Mouse (Mus musculus) ES-Bruce4 (cell line): Measurements from ENCODE around the gene Insl3. TPM values are rescaled to one million over a fixed set of nuclear protein-coding genes. Genes with fewer than 3 reads are reported as not detected.
A peak's percentile ranks its signal among the peaks of the same experiment; 100 is the strongest.

Experiments
- H3K27ac ChIP-seq: 2 replicates; pipeline ENCODE4 v1.5.1; 2012; ENCODE audit warnings: low read length, inconsistent platforms; ENCODE audit not compliant: insufficient read depth
- H3K27me3 ChIP-seq: 2 replicates; pipeline ENCODE4 v1.6.1; 2012; ENCODE audit warnings: mild to moderate bottlenecking, low read length, inconsistent platforms; ENCODE audit not compliant: control insufficient read depth, poor library complexity, insufficient read depth, severe bottlenecking
- H3K36me3 ChIP-seq: 2 replicates; pipeline ENCODE4 v1.6.1; 2012; ENCODE audit warnings: inconsistent platforms, mild to moderate bottlenecking, low read length, moderate library complexity; ENCODE audit not compliant: control insufficient read depth, poor library complexity, insufficient read depth, severe bottlenecking
- H3K4me1 ChIP-seq: one replicate; pipeline ENCODE4 v1.8.1; 2011; ENCODE audit warnings: low read length; ENCODE audit not compliant: control insufficient read depth, insufficient read depth
- H3K4me3 ChIP-seq: 2 replicates; pipeline ENCODE4 v1.5.1; 2011; ENCODE audit warnings: low read depth, mild to moderate bottlenecking, low read length
- H3K9ac ChIP-seq: 2 replicates; pipeline ENCODE4 v1.6.1; 2012; ENCODE audit warnings: low read depth, mild to moderate bottlenecking, inconsistent platforms; ENCODE audit not compliant: poor library complexity, severe bottlenecking
- H3K9me3 ChIP-seq: replicated peaks from 2 replicates; pipeline ENCODE4 v1.6.1; 2012; ENCODE audit warnings: mild to moderate bottlenecking, low read length, inconsistent platforms; ENCODE audit not compliant: control insufficient read depth, poor library complexity, insufficient read depth, severe bottlenecking
- CTCF ChIP-seq: IDR thresholded peaks from one replicate; pipeline ENCODE4 v1.8.1; 2011; ENCODE audit warnings: low read depth, low read length
- EP300 ChIP-seq: IDR thresholded peaks from 2 replicates; pipeline ENCODE4 v1.6.1; 2011; ENCODE audit warnings: low read depth, low read length; ENCODE audit not compliant: insufficient read depth
- POLR2A ChIP-seq: IDR thresholded peaks from one replicate; pipeline ENCODE4 v1.8.1; 2011; ENCODE audit warnings: low read length; ENCODE audit not compliant: insufficient read depth
- polyA plus RNA-seq: library from polyadenylated mRNA; stranded (reverse); fragments of >200 nt; gene quantifications from 2 replicates; pipeline ENCODE4 v1.2.4, GENCODE M21; 2011; ENCODE audit warnings: low read depth; ENCODE audit not compliant: missing spikeins, insufficient read depth, insufficient read length

Gene Insl3
- polyA plus RNA-seq, 1 experiment: 1.3 TPM

GRCm38 (mm10) chr8:71668220-71668975 is 20.6 kb upstream of the Insl3 start:
- no peaks in the 10 kb centered on the region for H3K9me3 ChIP-seq
- peak overlapping the region; percentile 20; the same call in 1 of the 2 replicates for H3K9ac ChIP-seq
- peak overlapping the region; percentile 26; the same call in 1 of the 2 replicates for H3K4me3 ChIP-seq
- peaks cover 15% of the 10 kb centered on the region for H3K4me1 ChIP-seq
- TF ChIP-seq EP300 (no peak), POLR2A (no peak), CTCF (no peak)
- H3K27me3 ChIP-seq: no peaks in the 10 kb centered on the region
- H3K36me3 ChIP-seq: no peaks in the 10 kb centered on the region
- no peak overlapping the region for H3K27ac ChIP-seq

GRCm38 (mm10) chr8:71670198-71670597 is 18.8 kb upstream of the Insl3 start:
- Histone ChIP-seq H3K27ac (0 out of 2 replicates have a peak overlapping the region, but pooled peaks have one; percentile 33), H3K4me1 (peaks cover 14% of the 10 kb centered on the region), H3K9me3 (no peaks in the 10 kb centered on the region), H3K27me3 (no peaks in the 10 kb centered on the region), H3K36me3 (no peaks in the 10 kb centered on the region), H3K4me3 (peak overlapping the region; percentile 73), H3K9ac (peak overlapping the region; percentile 62)
- TF ChIP-seq CTCF: no peak
- no peak for TF ChIP-seq POLR2A
- TF ChIP-seq EP300: no peak

GRCm38 (mm10) chr8:71670621-71671548 is 18.1 kb upstream of the Insl3 start:
- H3K9ac ChIP-seq: peak overlapping the region; percentile 62
- peaks cover 15% of the 10 kb centered on the region for H3K4me1 ChIP-seq
- H3K36me3 ChIP-seq: no peaks in the 10 kb centered on the region
- H3K4me3 ChIP-seq: peak overlapping the region; percentile 84
- no peaks in the 10 kb centered on the region for H3K9me3 ChIP-seq
- TF ChIP-seq EP300 (peak; percentile 62; the same call in 1 of the 2 replicates), POLR2A (no peak)
- 0 out of 2 replicates have a peak overlapping the region, but pooled peaks have one; percentile 33 for H3K27ac ChIP-seq
- H3K27me3 ChIP-seq: no peaks in the 10 kb centered on the region

GRCm38 (mm10) chr8:71671549-71671965 is 17.5 kb upstream of the Insl3 start, which contains the start of gene Unc13a:
Unc13a (minus strand) TSS chr8:71671757.
- H3K9me3 ChIP-seq: no peaks in the 10 kb centered on the region
- peak within 1 kb of the TSS; percentile 84 for H3K4me3 ChIP-seq
- peak within 1 kb of the TSS; percentile 62 for H3K9ac ChIP-seq
- no peak for TF ChIP-seq CTCF
- peak; percentile 94 for TF ChIP-seq POLR2A
- TF ChIP-seq EP300: peak; percentile 63; the same call in 1 of the 2 replicates
- no peaks in the 10 kb centered on the region for H3K27me3 ChIP-seq
- H3K4me1 ChIP-seq: peaks cover 14% of the 10 kb centered on the region
- H3K36me3 ChIP-seq: no peaks in the 10 kb centered on the region
- peak within 1 kb of the TSS; percentile 83 for H3K27ac ChIP-seq

- Histone ChIP-seq H3K27me3 (no peaks in the 10 kb centered on the region), H3K27ac (peak overlapping the region; percentile 83), H3K4me3 (no peak overlapping the region), H3K9me3 (no peaks in the 10 kb centered on the region), H3K36me3 (no peaks in the 10 kb centered on the region), H3K9ac (peak overlapping the region; percentile 46; the same call in 1 of the 2 replicates), H3K4me1 (peaks cover 14% of the 10 kb centered on the region)
- TF ChIP-seq EP300 (no peak), POLR2A (no peak), CTCF (no peak)
These were observed 16.8 kb upstream of the Insl3 start for GRCm38 (mm10) chr8:71672168-71672735.
